Mouse (Mus musculus): ENCODE data around the gene Sigmar1.

DNA sequence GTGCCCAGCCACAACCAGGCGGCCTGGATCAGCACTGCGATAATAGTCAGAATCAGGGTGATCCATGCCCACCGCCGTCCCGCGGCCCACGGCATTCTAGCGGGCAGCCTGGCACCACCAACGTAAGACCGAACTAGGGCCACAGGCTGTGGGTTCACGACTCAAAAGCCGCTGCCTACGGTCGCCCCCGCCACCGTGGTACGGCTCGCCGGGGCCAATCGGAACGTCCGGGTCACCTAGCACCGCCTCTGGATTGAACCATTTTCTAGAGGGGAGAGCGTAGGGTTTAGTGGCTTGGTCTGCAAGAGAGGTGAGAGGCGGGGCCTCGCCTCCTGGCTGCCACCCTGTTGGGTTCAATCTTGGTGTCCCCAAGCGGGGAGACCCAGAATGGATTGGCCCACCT is 14.8 kb downstream of the Sigmar1 start:
- TF ChIP-seq POLR2A (IDR thresholded peaks at IDR 0.05; ENCODE audit: borderline replicate concordance, extremely low read depth, insufficient read depth, insufficient read length, poor library complexity, severe bottlenecking) (peak; percentile 58; the same call in 1 of the 2 replicates), CTCF (IDR thresholded peaks at IDR 0.05; ENCODE audit: borderline replicate concordance, extremely low read depth, insufficient read depth, insufficient read length) (no peak)

Data from brain, embryonic 14.5 days (tissue).